ENCODE assay signal across 8 mouse cellular contexts in the genomic region with DNA sequence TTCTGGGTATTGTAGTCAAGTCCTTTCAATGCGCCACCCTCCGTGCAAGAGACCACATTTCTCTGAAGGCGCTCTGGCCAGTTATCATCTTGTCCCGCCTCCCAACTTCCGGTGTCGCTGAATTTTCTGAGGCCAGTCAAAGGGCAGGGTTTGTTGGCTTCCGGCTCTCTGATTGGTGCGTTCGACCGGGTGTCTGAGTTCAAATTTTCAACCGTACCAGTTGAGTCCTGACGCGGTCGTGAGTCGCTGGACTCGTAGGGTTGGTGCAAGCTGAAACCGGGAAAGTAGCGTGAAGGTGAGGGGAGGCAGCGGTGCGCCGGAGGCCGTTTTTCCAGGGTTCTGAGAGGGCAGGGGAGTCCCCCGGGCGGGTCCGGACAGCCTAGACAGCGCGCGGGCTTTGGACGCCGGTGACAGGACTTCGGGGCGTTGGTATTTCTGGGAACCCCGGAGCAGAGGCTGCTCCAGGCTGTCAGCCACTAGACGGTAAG. TPM values are rescaled to one million over a fixed set of nuclear protein-coding genes. Genes with fewer than 3 reads are reported as not detected.
A peak's percentile ranks its signal among the peaks of the same experiment; 100 is the strongest.
DNase-seq lines count a peak whose midpoint lies in the region; ATAC-seq lines count a peak whose summit lies in the region.

Gene Tpx2, plus strand, starts transcription at position 150 of the 488 bp plus-strand sequence.

- ATAC-seq in CD4-positive, CD25-positive, alpha-beta regulatory T cell, adult 4 months, result peak; percentile 100
- ATAC-seq in heart, embryonic 14.5 days (ENCODE audit: insufficient number of reproducible peaks, insufficient read depth, low FRiP score, low read depth), result peak; percentile 93
- ATAC-seq in liver, embryonic 13.5 days (ENCODE audit: low read depth), result peak; percentile 97
- ATAC-seq in stomach, embryonic 16.5 days (ENCODE audit: insufficient read depth, low FRiP score), result peak; percentile 98

- H3K9me3 ChIP-seq in heart, embryonic 14.5 days (ENCODE audit: control insufficient read depth, low read length), result no peaks in the 10 kb centered on the region
- H3K9me3 ChIP-seq in liver, embryonic 13.5 days (replicated peaks), result no peaks in the 10 kb centered on the region
- H3K9me3 ChIP-seq in stomach, embryonic 16.5 days (replicated peaks; ENCODE audit: control insufficient read depth, low read length), result no peaks in the 10 kb centered on the region

- H3K27ac ChIP-seq in heart, embryonic 14.5 days (replicated peaks in 1 of 2; ENCODE audit: control insufficient read depth in 1 of 2, insufficient read depth in 1 of 2, low read depth in 2 of 2, low read length in 2 of 2), result peak within 1 kb of the TSS; percentile 81 to 93
- H3K27ac ChIP-seq in liver, embryonic 13.5 days, result peak within 1 kb of the TSS; percentile 95
- peak within 1 kb of the TSS; percentile 85 for H3K27ac ChIP-seq in stomach, embryonic 16.5 days (ENCODE audit: low read length)

- H3K4me3 ChIP-seq in heart, embryonic 14.5 days (ENCODE audit: control insufficient read depth in 1 of 2, insufficient read depth in 1 of 2, low read depth in 1 of 2, low read length in 2 of 2), result peak within 1 kb of the TSS; percentile 73 to 99
- H3K4me3 ChIP-seq in liver, embryonic 13.5 days (replicated peaks), result peak within 1 kb of the TSS; percentile 89
- H3K4me3 ChIP-seq in stomach, embryonic 16.5 days (replicated peaks; ENCODE audit: low read length), result peak within 1 kb of the TSS; percentile 88

- H3K27me3 ChIP-seq in heart, embryonic 14.5 days (ENCODE audit: control insufficient read depth, insufficient read depth, low read length), result no peaks in the 10 kb centered on the region
- H3K27me3 ChIP-seq in liver, embryonic 13.5 days, result no peaks in the 10 kb centered on the region
- H3K27me3 ChIP-seq in stomach, embryonic 16.5 days (ENCODE audit: control insufficient read depth, insufficient read depth, low read length), result no peaks in the 10 kb centered on the region

- H3K4me1 ChIP-seq in heart, embryonic 14.5 days (ENCODE audit: control insufficient read depth in 2 of 2, insufficient read depth in 2 of 2, low read length in 2 of 2), result peaks cover 2 to 19% of the 10 kb centered on the region in 2 experiments; a peak in 3 of 4 replicates
- H3K4me1 ChIP-seq in liver, embryonic 13.5 days (replicated peaks), result peaks cover 35% of the 10 kb centered on the region
- H3K4me1 ChIP-seq in stomach, embryonic 16.5 days (ENCODE audit: control insufficient read depth, insufficient read depth, low read length), result peaks cover 10% of the 10 kb centered on the region

- peak; percentile 100 for DNase-seq in c-Kit-negative CD71-positive TER-119-positive erythroid progenitor cells, embryonic 14.5 days (ENCODE audit: low read depth, low spot score)
- DNase-seq in fibroblast of lung, adult 2 months (ENCODE audit: low read depth), result peak; percentile 97
- peak; percentile 99 for DNase-seq in kidney, postnatal 14 days
- peak; percentile 97 for DNase-seq in liver, embryonic 13.5 days
- DNase-seq in neural tube, embryonic 10.5 days (ENCODE audit: extremely low spot score, low spot score), result peak; percentile 98

- H3K36me3 ChIP-seq in heart, embryonic 14.5 days (ENCODE audit: control insufficient read depth, insufficient read depth, low read length), result peaks cover 20% of the 10 kb centered on the region
- peaks cover 37% of the 10 kb centered on the region for H3K36me3 ChIP-seq in liver, embryonic 13.5 days
- peaks cover under 1% of the 10 kb centered on the region; the same call in 1 of the 2 replicates for H3K36me3 ChIP-seq in stomach, embryonic 16.5 days (ENCODE audit: control insufficient read depth, insufficient read depth, low read length)

- peak within 1 kb of the TSS; percentile 68 for H3K4me2 ChIP-seq in heart, embryonic 14.5 days (ENCODE audit: low read length)
- H3K4me2 ChIP-seq in liver, embryonic 13.5 days, result peak within 1 kb of the TSS; percentile 78
- peak within 1 kb of the TSS; percentile 69 for H3K4me2 ChIP-seq in stomach, embryonic 16.5 days (ENCODE audit: low read depth, low read length)

- under 1% methylated on average over 34 of the region's 34 CpGs for WGBS in heart, embryonic 14.5 days
- under 1% methylated on average over 34 of the region's 34 CpGs for WGBS in liver, embryonic 13.5 days (ENCODE audit: insufficient replicate concordance)
- under 1% methylated on average over 34 of the region's 34 CpGs for WGBS in stomach, embryonic 16.5 days

- peak within 1 kb of the TSS; percentile 85 for H3K9ac ChIP-seq in heart, embryonic 14.5 days (ENCODE audit: low read length)
- peak within 1 kb of the TSS; percentile 91 for H3K9ac ChIP-seq in liver, embryonic 13.5 days
- peak within 1 kb of the TSS; percentile 85 for H3K9ac ChIP-seq in stomach, embryonic 16.5 days (ENCODE audit: low read length)

RNA-seq across cellular contexts. Expression of gene Tpx2, which starts in this region (rescaled TPM):
- polyA plus RNA-seq in CD4-positive, CD25-positive, alpha-beta regulatory T cell, adult 4 months (2017; shearing (Covaris generic)), result 1 to 10 TPM; 4.0 to 9.7 TPM
- polyA plus RNA-seq in heart, embryonic 14.5 days (2014; fragmentation: Nextera tagmentation; extraction: Ambion mirVana), result 56.2 and 60.8 TPM in 2 replicates
- 59.8 and 79.4 TPM in 2 replicates for polyA plus RNA-seq in liver, embryonic 13.5 days (2015; fragmentation: Nextera tagmentation; extraction: Ambion mirVana)
- polyA plus RNA-seq in stomach, embryonic 16.5 days (2015; fragmentation: Nextera tagmentation; extraction: Ambion mirVana), result 59.8 and 60.6 TPM in 2 replicates

Comparison
In these comparisons a context has a peak if more than half of its experiments do, and no peak if none do; other contexts are left out.
1. Peak in every context shown above with its lines: DNase-seq, ATAC-seq, H3K4me3 ChIP-seq and H3K27ac ChIP-seq.